Mouse (Mus musculus) liver, postnatal 0 days (tissue): Measurements from ENCODE around the gene Lrrn4.

ENCODE experiments used
- CTCF ChIP-seq: sonication (generic); IDR thresholded peaks from 2 replicates; pipeline ENCODE4 v1.5.1; 2016; ENCODE audit warnings: antibody characterized with exemption, low read depth
- EP300 ChIP-seq: IDR thresholded peaks from 2 replicates; pipeline ENCODE4 v1.6.1; 2016; ENCODE audit warnings: antibody characterized with exemption, low read depth, mild to moderate bottlenecking

DNA sequence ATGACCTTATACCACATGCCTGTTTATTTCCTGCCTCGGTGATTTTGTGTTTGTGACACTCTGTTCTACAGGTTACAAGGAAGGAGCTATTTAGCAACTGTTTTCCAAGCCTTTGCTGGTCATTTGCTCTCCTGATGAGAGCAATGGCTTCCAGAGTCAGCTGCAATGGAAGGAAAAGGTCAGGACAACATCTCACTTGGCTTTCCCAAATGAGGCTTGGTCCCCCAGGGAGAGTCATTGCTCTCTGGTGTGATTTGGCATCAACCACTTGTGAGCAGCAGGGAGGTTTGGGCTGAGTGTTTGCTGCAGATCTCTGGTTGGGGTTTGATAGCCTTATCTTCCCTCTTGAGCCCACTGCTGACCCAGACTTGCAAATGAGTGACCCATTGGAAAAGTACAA is 19.9 kb upstream of the Lrrn4 start:
- TF ChIP-seq CTCF (no peak), EP300 (no peak)
